Mouse (Mus musculus) neural tube, embryonic 11.5 days (tissue): ENCODE measurements at regions not wholly inside any gene's neighbourhood (a gene's known extent, or its start where the extent isn't known, plus 50 kb on each side); places are given as distances from the start of the nearest gene placed in this dataset.

Experiments used
- ATAC-seq: fragments of 200-750 bp; cut with Nextera tagmentation; 2 replicates; pipeline ENCODE4 v1.8.0; 2017; ENCODE audit warnings: moderate number of reproducible peaks, mild to moderate bottlenecking, moderate TSS enrichment, moderate library complexity; ENCODE audit not compliant: insufficient read depth, low FRiP score, low TSS enrichment
- DNase-seq: peaks from one replicate; pipeline ENCODE4 v3.0.0-alpha.2; 2015; ENCODE audit warnings: low spot score
- H3K27ac ChIP-seq: fragments of 300-500 bp; sonication (generic); 2 replicates; pipeline ENCODE4 v1.5.1; 2014; ENCODE audit warnings: low read depth, mild to moderate bottlenecking, low read length
- H3K27me3 ChIP-seq: fragments of 300-500 bp; sonication (generic); 2 replicates; pipeline ENCODE4 v1.6.1; 2014; ENCODE audit warnings: mild to moderate bottlenecking, low read length, mixed read lengths; ENCODE audit not compliant: control insufficient read depth, insufficient read depth
- H3K36me3 ChIP-seq: fragments of 300-500 bp; sonication (generic); 2 replicates; pipeline ENCODE4 v1.6.1; 2014; ENCODE audit warnings: mild to moderate bottlenecking, low read length, moderate library complexity, mixed read lengths; ENCODE audit not compliant: control insufficient read depth, insufficient read depth
- H3K4me1 ChIP-seq: fragments of 300-500 bp; sonication (generic); 2 replicates; pipeline ENCODE4 v1.6.1; 2014; ENCODE audit warnings: low read length, mixed read lengths; ENCODE audit not compliant: control insufficient read depth, insufficient read depth
- H3K4me2 ChIP-seq: fragments of 300-500 bp; sonication (generic); 2 replicates; pipeline ENCODE4 v1.6.1; 2014; ENCODE audit warnings: low read depth, mild to moderate bottlenecking, moderate library complexity
- H3K4me3 ChIP-seq: fragments of 300-500 bp; sonication (generic); 2 replicates; pipeline ENCODE4 v1.5.1; 2014; ENCODE audit warnings: low read depth, low read length
- H3K9ac ChIP-seq: fragments of 300-500 bp; sonication (generic); 2 replicates; pipeline ENCODE4 v1.6.1; 2014; ENCODE audit warnings: mild to moderate bottlenecking, low read length
- H3K9me3 ChIP-seq: fragments of 300-500 bp; sonication (generic); 2 replicates; pipeline ENCODE4 v1.6.1; 2016; ENCODE audit warnings: low read length; ENCODE audit not compliant: control insufficient read depth
- WGBS: fragments of 180-500 bp; shearing (Covaris S2); extraction: QIAGEN DNeasy Blood & Tissue Kit; methylation state at CpG from one replicate; pipeline ENCODE4 v1.1.7; 2014; 5-methylcytosine and 5-hydroxymethylcytosine counted together

DNA sequence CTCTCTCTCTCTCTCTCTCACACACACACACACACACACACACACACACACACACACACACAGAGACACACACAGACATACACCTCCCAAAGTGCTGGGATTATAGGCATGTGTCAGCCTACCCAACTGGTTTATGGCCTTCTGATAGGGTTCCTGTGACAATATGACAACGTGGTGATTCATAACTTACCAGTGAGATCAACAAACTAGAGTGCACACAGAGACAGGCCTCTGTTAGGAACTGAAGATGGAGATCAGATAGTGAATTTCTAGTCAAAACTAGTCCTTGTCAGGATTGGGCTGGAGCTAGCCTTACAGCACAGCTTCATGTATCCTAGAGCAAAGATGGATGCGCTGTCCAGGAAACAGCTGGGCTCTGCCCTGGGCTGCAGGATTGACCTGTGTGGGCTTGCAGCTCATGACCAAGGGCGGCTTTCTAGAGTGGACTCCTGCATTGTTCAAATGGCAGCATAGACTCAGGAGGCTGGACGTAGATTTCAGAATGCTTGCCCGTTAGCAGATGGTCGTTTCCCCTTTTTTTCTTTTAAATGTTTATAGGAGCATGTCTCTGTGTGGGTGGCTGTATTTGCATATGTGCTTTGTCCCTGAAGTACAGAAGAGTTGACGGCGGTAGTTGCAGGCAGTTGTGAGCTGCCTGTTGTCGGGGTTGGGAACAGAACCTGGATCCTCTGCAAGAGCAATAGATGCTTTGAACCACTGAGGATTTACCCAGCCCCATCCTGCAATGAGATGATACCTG, 106.0 kb upstream of the Zfp217 start:
- Histone ChIP-seq H3K36me3 (no peaks in the 10 kb centered on the region), H3K4me3 (no peak overlapping the region)
- no peak for ATAC-seq

GRCm38 (mm10) chr2:170252255-170253034, 104.5 kb upstream of the Zfp217 start:
- Histone ChIP-seq H3K36me3 (no peaks in the 10 kb centered on the region), H3K9ac (no peak overlapping the region), H3K9me3 (no peaks in the 10 kb centered on the region), H3K4me2 (no peak overlapping the region), H3K27ac (no peak overlapping the region), H3K4me1 (no peaks in the 10 kb centered on the region), H3K4me3 (no peak overlapping the region), H3K27me3 (no peaks in the 10 kb centered on the region)
- ATAC-seq (no peak), DNase-seq (no peak)
- 66% methylated on average over 14 of the region's 14 CpGs for WGBS

More for the DNA sequence above, 106.0 kb upstream of the Zfp217 start:
- 84% methylated on average over 9 of the region's 9 CpGs for WGBS
- H3K9me3 ChIP-seq = no peaks in the 10 kb centered on the region
- H3K4me1 ChIP-seq = no peaks in the 10 kb centered on the region
- H3K27me3 ChIP-seq = no peaks in the 10 kb centered on the region
- no peak overlapping the region for H3K27ac ChIP-seq
- H3K9ac ChIP-seq = no peak overlapping the region
- DNase-seq = no peak
- H3K4me2 ChIP-seq = no peak overlapping the region

GRCm38 (mm10) chr2:170250680-170251079, 102.8 kb upstream of the Zfp217 start:
- no peaks in the 10 kb centered on the region for H3K36me3 ChIP-seq
- no peak overlapping the region for H3K4me3 ChIP-seq
- H3K9ac ChIP-seq = no peak overlapping the region
- H3K27me3 ChIP-seq = no peaks in the 10 kb centered on the region
- H3K27ac ChIP-seq = no peak overlapping the region
- no peak overlapping the region for H3K4me2 ChIP-seq
- DNase-seq = no peak
- 96% methylated on average over 2 of the region's 2 CpGs for WGBS
- H3K4me1 ChIP-seq = peaks cover under 1% of the 10 kb centered on the region; the same call in 1 of the 2 replicates
- no peak for ATAC-seq
- no peaks in the 10 kb centered on the region for H3K9me3 ChIP-seq

DNA sequence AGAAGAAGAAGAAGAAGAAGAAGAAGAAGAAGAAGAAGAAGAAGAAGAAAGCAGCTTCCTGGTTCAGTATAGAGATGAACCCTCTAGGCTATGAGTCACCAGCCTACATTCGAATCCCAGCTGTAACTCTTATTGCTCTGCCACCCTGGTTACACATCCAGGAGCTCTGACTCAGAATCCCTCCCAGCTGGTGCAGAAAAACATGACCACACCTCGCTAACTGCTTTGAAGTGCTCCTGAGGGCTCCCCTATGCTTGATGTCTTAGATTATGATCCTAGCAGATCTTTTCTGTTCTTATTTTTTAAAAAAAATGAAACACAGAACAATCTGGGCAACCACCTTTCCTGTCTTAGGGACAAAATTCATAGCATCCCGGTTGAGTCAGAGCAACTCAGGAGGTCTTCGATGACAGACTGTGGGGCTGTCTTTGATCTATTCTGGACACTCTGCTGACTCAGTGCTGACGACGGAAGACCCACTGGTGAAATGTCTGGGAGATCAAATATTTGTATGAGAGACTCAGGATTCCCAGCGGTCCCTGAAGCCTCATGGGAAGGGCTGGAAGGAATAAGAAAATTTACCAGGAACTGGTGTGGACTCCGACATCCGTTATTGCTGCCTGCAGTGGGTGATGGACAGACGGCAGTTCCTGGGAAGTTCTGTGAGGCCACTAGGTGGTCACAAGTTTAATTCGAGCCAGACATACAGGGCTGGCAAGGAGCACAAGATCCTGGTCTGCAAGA, 100.0 kb upstream of the Zfp217 start:
- no peak overlapping the region for H3K4me3 ChIP-seq
- no peaks in the 10 kb centered on the region for H3K27me3 ChIP-seq

DNA sequence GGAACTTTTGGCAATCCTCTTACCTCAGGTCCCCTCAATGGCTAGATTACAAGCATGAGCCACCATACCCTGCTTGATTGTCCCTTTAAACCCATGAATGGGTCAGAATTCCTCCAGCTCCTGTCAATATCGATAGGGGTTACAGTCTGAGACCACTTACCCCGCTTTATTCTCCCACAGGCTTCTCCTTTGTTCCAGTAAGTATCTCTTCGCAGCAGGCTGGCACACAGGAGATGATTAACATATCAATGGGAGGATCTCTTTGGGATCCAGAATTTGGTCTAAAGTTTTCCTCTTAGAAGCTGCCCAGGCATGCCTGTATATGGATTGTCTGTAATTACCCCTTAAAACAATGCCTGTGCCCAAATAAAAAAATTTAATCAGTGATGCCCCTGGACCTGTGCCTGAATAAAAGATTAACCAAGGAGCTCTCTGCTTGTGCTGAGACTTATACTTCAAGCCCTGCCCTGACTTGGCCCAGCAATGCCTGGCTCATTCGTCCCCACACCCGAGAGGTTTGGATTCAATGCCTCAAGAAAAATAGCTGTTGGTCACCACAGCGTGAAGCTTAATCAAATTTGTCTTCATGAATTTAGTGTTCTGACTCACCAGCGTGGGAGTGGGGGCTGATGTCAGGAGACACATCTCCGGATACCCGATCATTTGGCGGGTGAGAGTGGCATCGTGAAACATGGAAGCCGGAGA, 97.9 kb upstream of the Zfp217 start:
- Histone ChIP-seq H3K36me3 (no peaks in the 10 kb centered on the region), H3K9ac (no peak overlapping the region), H3K4me2 (no peak overlapping the region), H3K27me3 (no peaks in the 10 kb centered on the region), H3K4me1 (peaks cover 4% of the 10 kb centered on the region; the same call in 1 of the 2 replicates), H3K4me3 (no peak overlapping the region), H3K9me3 (no peaks in the 10 kb centered on the region), H3K27ac (no peak overlapping the region)
- peak; percentile 27; the same call in 1 of the 2 replicates for ATAC-seq
- 34% methylated on average over 12 of the region's 12 CpGs for WGBS
- no peak for DNase-seq

More for the DNA sequence above, 100.0 kb upstream of the Zfp217 start:
- no peak for ATAC-seq
- no peak for DNase-seq
- no peaks in the 10 kb centered on the region for H3K36me3 ChIP-seq
- H3K4me2 ChIP-seq = no peak overlapping the region
- 69% methylated on average over 11 of the region's 11 CpGs for WGBS
- no peak overlapping the region for H3K27ac ChIP-seq
- H3K9ac ChIP-seq = no peak overlapping the region
- H3K4me1 ChIP-seq = peaks cover 4% of the 10 kb centered on the region; the same call in 1 of the 2 replicates
- no peaks in the 10 kb centered on the region for H3K9me3 ChIP-seq

DNA sequence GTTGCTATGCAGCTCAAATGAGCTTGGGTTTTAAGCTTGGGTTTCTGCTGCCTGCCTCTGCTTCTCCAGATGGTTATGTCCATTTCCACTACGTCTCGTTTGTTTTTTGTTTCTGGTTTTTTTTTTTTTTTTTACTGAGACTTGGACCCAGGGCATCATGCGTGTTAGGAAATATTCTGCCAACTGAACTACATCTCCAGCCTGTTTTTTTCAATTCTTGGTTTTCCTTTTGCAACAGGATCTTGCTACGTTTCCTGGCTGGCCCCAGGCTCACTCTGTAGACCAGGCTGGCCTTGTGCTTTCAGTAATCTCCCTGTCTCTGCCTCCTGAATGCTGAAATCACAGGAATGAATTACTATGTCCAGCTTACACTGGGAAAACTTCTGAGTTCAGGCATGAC, 96.2 kb upstream of the Zfp217 start:
- WGBS = 87% methylated on average over 4 of the region's 4 CpGs
- H3K27ac ChIP-seq = no peak overlapping the region
- ATAC-seq = no peak
- no peaks in the 10 kb centered on the region for H3K27me3 ChIP-seq
- no peaks in the 10 kb centered on the region for H3K36me3 ChIP-seq
- H3K4me1 ChIP-seq = peaks cover 4% of the 10 kb centered on the region; the same call in 1 of the 2 replicates
- H3K9ac ChIP-seq = no peak overlapping the region
- H3K4me2 ChIP-seq = no peak overlapping the region
- H3K4me3 ChIP-seq = no peak overlapping the region
- no peaks in the 10 kb centered on the region for H3K9me3 ChIP-seq
- DNase-seq = no peak

DNA sequence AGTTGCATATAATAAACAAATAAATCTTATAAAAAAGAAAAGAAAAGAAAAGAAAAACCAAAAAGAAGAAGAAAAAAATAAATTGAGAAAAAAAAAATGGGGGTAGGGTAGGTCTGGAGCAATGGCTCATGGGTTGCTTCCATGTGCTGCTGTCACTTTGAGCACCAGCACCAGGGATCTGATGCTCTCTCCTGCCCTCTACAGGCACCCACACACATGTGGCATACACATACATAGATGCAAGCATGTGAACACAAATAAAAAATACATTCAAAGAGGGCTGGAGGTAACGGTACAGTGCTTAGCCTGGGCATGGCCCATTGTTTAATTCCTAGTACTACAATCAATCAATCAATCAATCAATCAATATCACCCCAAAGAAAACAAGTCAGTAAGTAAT, 90.1 kb upstream of the Zfp217 start:
- Histone ChIP-seq H3K9me3 (no peaks in the 10 kb centered on the region), H3K27ac (no peak overlapping the region), H3K27me3 (no peaks in the 10 kb centered on the region), H3K4me2 (no peak overlapping the region), H3K4me3 (no peak overlapping the region), H3K4me1 (no peaks in the 10 kb centered on the region), H3K9ac (no peak overlapping the region), H3K36me3 (no peaks in the 10 kb centered on the region)
- ATAC-seq = no peak
- DNase-seq = no peak
- WGBS = 70% methylated on average over 1 of the region's 1 CpGs

DNA sequence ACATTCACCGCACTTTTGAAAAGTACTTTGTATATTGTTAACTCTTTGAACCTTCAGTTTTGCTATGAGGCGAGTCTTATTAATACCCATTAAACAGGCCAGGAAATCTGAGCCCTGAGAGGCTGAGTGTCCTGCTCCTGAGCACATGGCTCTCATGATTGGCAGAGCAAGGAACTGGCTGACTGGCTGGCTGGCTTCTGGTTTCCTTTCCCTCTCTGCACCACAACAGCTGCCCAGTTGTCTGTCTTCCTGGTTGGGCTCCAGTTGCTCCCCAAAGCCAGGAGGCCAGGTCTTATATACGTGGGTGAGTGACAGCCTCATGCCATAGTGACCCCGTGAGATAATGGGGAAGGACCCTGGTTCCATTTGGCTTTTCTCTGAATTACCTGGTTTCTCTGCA, 85.5 kb upstream of the Zfp217 start:
- Histone ChIP-seq H3K4me2 (no peak overlapping the region), H3K27ac (no peak overlapping the region), H3K36me3 (no peaks in the 10 kb centered on the region), H3K4me1 (no peaks in the 10 kb centered on the region), H3K9ac (no peak overlapping the region), H3K9me3 (no peaks in the 10 kb centered on the region), H3K27me3 (no peaks in the 10 kb centered on the region), H3K4me3 (no peak overlapping the region)
- 75% methylated on average over 4 of the region's 4 CpGs for WGBS
- ATAC-seq (no peak), DNase-seq (no peak)
